Mouse (Mus musculus): ENCODE results near the gene Kif14.

- no peak for TF ChIP-seq POLR2A (IDR thresholded peaks at IDR 0.05; ENCODE audit: control insufficient read depth, low read depth, low read length)
- TF ChIP-seq CTCF (IDR thresholded peaks at IDR 0.05; ENCODE audit: control insufficient read depth, insufficient read depth, insufficient replicate concordance, low read depth, low read length) = no peak
These were observed 33.2 kb downstream of the Kif14 start for GRCm38 (mm10) chr1:136499317-136499716.

All from testis, adult 2 months (tissue).